Mouse (Mus musculus): ENCODE data around the gene Gm49368.
"Not testable (repeated sequence)": the region's sequence is repeated elsewhere in the genome, so short reads cannot be mapped to it uniquely, and the experiment has no call there.

Gm49368 gene

DNA sequence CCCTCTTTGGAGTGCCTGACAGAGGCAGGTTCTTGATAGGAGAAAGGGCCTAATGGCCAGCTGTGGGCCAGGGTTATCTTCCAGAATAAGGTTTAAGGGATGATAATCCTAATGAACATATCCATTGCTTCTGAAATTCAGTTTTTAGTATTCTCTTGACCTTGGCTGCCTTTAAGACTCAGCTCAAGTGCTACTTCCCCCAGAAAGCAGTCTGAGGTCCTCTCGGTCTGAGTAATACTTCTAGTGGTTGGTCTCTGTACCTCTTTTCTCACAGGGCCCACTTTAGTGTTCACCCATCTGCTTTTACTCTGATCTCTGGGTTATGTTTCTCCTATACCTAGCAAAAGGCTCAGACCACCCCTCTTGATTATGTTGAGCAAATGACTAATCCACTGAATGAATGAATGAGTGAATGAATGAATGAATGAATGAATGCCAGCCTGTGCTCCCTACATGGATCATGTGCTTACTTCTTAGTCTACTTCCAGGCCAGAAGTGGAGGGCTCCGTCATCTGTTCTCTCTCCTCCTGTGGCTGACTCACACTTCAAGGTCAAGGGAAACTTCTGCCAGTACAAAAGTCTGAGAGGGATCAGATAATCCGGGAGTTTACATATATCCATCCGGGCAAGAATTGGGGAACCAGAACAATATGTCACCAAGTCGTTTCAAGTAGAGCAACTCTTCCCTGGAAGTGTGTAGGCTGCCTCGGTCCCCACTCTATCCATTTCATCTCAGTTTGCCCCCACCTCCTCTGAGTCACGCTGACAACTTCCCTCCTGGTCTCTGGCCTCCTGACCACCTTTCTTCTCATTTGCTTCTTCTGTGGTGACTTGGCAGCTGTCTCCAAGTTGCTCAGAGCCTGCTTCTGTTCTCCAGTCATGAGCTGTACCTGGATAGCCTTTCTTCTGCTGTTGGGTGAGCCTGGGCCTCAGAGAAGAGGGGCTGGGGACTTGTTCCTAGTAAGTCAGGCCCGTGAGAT, 66.5 kb downstream of the Gm49368 start, which contains the start of gene Itgax:
Itgax (plus strand) TSS at position 807 of the 980 bp plus-strand sequence.
- no peak for DNase-seq (ENCODE audit: low spot score in 2 of 2)

DNA sequence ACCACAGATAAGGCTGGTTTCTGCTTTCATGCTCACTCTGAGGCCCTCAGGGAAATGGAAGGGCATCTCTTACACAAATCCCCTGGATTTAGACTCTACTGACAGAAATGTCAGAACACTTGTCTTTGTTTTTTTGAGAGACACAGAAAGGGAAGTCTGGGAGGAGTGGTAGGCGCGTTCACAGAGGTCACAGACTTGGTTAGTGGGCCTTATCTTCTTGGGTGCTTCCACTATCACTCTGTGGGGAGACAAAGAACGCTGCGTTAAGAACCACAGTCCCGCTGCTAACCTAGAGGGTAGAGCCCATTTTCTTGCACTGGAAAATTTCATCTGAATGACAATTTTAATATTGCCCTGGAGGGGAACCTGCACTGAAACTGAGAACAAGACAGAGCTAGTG, 69.7 kb downstream of the Gm49368 start:
- DNase-seq (ENCODE audit: low spot score in 2 of 2), result no peak

DNA sequence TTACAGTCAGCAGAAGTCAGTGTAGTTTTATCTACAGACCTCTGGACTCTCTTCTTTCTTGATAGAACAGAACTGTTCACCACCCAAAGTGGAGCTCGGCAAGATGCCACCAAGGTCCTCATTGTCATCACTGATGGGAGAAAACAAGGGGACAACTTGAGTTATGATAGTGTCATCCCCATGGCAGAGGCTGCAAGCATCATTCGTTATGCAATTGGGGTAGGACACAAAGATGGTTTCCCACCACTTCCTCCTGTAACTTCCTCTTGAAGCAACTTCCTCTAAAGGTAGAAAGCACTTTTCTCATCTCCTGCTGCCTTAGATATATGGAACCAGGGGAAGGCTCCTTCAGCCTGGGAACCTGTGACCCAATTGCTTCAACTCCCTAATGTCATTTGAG, 71.1 kb downstream of the Gm49368 start:
- DNase-seq (ENCODE audit: low spot score in 2 of 2), result no peak

DNA sequence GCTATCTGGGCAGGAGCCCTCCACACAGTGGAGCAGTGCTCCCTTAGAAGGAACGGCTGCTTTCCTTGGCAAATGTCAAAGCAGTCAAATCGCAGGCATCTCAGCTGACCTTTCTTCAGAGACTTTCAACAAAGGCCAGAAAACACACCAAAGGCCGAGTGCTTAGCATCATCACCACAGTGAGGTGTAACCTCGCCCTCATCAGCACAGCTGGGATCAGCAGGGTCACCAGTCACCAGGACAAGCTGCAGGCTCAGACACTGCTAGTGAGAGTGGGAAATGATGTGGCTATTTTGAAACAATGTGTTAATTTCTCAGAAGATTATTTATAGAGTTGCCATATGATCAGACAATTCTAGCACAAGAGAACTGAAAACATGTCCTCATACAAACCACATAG, 74.4 kb downstream of the Gm49368 start:
- no peak for DNase-seq (ENCODE audit: low spot score in 2 of 2)

DNA sequence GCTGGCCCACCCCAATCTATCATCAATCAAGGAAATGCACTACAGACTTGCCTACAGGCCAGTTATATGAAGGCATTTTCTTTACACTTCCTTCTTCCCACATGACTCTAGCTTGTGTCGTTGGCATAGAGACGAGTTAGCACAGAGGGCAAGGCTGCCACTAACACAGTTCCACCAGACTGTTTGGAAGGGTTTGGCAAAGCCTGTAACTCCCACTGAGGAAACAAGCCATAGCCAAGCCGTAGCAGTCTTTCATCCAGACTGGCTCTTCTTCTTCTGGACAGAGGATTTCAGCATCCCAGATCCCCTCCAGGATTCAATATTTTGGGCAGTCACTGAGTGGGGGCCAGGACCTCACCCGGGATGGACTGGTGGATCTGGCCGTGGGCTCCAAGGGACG, 77.1 kb downstream of the Gm49368 start:
- DNase-seq (ENCODE audit: low spot score in 2 of 2), result no peak

DNA sequence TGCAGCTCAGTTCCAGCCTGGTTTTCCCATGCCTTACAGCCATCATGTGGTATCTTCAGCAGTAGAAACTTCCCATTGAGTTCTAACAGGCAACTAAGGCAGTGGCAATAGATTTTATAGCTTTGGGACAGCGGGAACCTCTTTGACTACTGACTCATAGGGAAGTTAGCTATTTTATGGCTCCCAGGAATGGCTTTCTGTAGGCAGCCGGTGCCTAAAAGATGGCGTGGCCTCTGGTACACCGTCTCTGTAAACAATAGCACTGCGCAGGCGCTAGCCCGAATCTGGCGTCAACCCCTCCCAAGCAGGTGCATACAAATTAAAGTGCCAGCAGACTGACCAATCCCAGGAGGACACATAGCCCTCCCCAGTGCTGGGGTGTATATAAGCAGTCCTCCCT, 88.5 kb downstream of the Gm49368 start:
- DNase-seq (ENCODE audit: low spot score in 2 of 2), result no peak

DNA sequence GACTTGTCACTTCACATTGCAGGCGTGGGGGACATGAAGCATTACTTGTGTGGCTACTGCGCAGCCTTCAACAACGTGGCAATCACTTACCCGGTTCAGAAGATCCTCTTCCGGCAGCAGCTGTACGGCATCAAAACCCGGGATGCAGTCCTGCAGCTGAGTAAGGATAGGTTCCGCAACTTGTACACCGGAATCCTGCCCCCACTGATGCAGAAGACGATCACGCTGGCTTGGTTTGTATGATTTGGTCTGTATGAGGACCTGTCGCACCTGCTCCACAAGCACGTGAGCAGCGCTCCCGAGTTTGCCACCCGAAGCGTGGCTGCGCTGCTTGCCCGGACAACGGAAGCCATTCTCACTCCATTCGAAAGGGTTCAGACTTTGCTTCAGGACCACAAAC, 91.6 kb downstream of the Gm49368 start, which contains the start of gene Itgad:
Itgad (plus strand) TSS at position 301 of the 400 bp plus-strand sequence.
- DNase-seq (ENCODE audit: low spot score in 2 of 2), result no peak

DNA sequence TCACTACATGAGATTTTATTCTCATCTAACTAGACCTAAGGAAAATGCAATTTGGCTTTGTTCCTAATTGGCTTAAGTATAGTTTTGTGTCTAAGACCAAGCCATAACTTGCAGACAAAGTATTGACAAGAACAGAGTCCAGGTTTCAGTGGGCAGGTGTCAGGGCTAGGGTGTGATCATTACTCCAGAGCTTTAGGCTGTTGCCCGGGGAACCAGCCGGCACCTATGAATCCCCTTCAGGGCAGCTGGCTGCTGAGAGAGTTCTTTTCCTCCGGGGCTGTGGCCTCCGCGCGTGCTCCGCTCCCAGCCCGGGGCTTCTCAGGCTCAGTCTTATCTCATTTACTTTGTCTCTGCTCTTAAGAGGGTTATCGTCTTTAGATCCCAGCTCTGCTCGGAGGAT, 92.4 kb downstream of the Gm49368 start:
- no peak for DNase-seq (ENCODE audit: low spot score in 2 of 2)

DNA sequence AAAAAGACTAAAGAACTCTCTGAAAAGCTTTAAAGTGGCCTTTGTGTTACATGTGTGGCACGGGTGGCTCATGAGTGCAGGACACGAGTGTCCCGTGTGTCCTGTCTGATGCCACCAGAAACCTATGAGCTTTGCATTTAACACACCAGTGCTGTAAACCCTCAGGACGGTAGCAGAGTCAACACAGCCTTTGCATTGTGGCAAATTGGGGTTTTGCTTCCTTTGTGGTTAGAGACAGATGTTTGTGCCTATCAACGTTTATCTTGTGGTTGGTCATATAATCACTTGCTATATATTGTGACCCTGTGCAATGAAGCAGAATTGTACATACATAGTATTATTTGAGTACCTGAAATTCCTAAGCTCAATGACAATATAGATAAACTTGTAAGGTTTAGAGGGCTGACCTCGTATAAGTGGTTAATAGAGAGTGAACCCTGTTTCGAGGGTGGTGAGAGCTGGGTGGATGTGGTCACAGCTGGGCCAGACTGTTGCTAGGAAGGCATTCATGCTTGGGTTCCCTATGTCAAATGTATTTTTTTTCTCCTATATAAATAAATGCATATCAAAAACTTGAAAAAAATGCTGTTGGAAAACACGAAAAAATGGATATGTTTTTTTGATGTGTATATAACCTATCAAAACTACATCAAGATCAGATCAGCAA, 96.3 kb downstream of the Gm49368 start:
- DNase-seq (ENCODE audit: low spot score in 2 of 2), result not testable (repeated sequence)

DNA sequence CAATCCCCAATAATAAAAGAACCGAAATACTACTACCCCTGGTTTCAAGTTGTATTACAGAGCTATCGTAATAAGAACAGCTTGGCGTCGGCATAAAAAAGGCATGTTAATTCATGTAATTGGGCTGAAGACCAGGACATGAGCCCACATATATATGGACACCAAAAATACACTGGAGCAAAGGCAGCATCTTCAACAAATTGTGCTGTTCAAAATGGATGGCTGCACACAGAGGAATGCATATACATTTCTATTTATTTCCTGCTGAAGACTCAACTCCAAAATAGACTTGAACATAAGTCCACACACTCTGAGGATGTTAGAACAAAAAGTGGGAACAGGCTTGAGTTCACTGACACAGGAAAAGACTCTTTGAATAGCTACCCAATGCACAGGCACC, 101.5 kb downstream of the Gm49368 start:
- DNase-seq (ENCODE audit: low spot score in 2 of 2), result no peak

DNA sequence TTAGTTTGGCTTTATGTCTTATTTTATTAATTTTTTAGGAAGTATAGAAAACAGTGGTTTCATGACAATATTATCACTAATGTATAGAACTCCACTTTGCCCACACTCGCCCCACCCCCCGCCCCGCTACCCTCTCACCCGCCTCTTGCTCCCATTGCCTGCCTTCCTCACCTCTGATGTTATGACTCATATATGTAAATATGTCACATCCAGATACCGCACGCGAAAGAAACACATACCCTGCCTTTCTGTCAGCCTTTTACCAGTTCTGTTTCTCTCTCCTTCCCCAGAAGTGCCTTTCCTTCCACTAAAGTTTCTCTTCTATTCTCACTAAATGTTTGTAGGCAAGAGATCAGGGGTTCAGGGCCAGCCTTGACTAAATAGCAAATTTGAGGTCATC, 103.9 kb downstream of the Gm49368 start:
- no peak for DNase-seq (ENCODE audit: low spot score in 2 of 2)

DNA sequence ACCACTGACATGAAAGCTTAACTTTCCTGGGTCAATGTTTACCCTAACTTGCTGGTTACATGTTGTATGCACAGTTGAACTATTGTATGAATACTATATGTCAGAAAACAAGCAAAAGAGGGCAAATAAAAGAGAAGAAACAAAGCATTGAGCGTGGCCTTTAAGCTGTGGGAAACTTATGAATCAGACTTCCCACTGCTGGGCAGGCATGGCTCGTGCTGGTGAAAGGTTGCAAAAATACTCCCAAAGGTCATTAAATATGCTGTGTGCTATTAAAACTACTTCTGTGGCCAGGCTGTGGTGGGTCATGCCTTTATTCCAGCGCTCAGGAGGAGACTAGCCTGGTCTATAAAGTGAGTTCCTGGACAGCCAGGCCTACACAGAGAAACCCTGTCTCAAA, 107.5 kb downstream of the Gm49368 start:
- DNase-seq (ENCODE audit: low spot score in 2 of 2), result no peak

Data from thymus, postnatal 10 days (tissue).